Mouse (Mus musculus) layer of hippocampus, postnatal 14 days (tissue): ENCODE results near the gene Synpo2. TPM values are rescaled to one million over a fixed set of nuclear protein-coding genes. Genes with fewer than 3 reads are reported as not detected.

Experiments used
- DNase-seq, 2 experiments: peaks; one replicate each; pipeline ENCODE4 v3.0.0; 2021 to 2022; ENCODE audit warnings: low spot score in 2 of 2, mixed read lengths in 1 of 2
- total RNA-seq, 2 experiments: library from RNA; stranded (reverse); gene quantifications; 2 replicates each; pipeline ENCODE4 v1.2.3; 2021

Gene Synpo2
- total RNA-seq, 2 experiments from 2014 or later, result 2.3 to 10.3 TPM

DNA sequence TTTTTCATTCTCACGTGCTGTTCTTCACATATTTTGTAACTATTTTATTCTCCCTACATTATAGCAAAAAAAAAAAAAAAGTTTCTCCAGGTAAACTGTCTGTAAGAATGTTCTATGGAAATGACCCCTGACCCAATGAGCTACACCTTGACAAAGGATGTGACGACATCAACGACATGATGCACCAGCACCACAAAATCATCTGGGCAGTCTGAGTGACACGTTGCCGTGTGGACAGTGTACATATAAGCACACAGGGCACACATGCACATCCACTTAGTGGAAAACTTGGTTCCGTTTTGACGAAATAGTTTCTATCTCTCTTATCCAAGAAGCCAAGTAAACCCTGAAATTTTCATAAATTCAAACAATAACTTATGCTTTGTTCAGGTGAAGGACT is 30.5 kb downstream of the Synpo2 start:
- no peak for DNase-seq

DNA sequence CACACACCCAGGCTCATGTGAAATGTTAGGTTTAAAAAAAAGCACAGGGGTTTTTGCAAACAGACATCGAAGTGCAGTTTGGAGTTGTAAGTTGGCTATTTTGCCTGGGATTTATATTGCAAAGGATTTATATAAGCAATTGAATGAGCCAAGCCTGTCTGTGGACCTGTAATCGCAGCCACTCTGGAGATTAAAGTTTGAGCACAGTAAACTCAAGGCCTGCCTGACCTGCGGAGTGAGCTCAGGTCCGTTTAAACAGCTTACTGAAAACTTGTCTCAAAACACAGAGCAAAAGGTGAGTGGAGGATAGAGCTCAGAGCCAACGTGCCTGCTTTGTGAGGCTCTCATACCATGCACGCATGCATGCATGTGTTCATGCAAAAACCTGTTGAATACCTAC is 30.9 kb downstream of the Synpo2 start:
- no peak for DNase-seq

DNA sequence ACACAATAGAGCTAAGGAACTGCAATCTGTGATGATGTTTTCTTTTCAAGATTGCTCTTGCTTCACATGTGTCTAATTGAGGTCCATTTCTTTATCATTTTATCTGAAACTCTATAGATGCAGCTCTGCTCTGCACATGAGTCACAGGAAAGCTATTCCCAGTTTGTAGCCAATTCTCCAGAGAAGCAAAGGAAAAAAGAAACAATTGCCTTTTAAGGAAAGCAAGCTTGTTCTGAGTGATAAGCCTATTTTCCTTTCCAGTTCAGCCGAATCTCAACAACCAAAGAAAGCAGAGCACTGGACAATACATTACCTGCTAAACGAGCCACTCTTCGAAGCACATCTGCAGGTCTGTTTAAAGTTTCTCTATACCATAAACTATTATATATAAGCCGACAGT is 31.3 kb downstream of the Synpo2 start:
- no peak for DNase-seq

DNA sequence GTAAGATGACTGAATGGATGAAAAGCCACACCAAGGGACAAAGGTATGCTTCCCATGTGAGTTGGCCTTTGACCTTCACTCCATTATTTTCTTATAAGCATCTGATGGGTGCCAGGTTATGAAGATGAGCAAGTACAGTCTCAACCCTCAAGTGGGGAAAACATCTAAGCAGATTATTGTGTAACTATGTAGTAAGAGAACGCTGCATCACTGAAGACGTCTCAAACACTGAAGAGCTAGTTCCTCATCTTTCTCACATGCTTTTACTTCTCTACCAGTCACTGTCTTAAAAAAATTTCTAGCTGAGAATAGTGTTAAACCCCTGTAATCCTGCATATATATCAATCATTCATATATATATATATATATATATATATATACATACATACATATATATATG is 34.2 kb downstream of the Synpo2 start:
- DNase-seq, result no peak

DNA sequence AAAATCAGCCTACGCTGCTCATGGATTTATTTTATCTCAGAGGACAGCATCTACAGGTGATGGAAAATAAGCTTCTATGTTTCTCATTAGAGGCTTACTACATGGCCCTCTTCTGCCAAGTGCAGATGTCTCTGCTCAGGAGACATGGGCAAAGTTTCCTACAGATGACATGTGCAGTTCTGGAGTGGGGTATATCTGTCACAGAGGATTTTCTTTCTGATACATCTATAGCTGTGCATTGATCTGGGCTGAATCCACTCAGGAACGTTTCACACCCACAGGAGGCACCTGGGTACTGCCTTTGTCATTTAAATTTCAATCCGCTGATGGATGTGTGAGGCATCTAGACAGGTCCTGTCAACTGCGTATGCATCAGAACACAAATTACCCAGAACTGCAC is 42.2 kb downstream of the Synpo2 start:
- no peak for DNase-seq

GRCm38 (mm10) chr3:123191602-123192001 is 44.3 kb downstream of the Synpo2 start:
- no peak for DNase-seq

GRCm38 (mm10) chr3:123190329-123190728 is 45.6 kb downstream of the Synpo2 start:
- no peak for DNase-seq

GRCm38 (mm10) chr3:123189826-123190225 is 46.1 kb downstream of the Synpo2 start:
- no peak for DNase-seq

- DNase-seq, result no peak
Measured at GRCm38 (mm10) chr3:123188616-123189230, 47.2 kb downstream of the Synpo2 start.

DNA sequence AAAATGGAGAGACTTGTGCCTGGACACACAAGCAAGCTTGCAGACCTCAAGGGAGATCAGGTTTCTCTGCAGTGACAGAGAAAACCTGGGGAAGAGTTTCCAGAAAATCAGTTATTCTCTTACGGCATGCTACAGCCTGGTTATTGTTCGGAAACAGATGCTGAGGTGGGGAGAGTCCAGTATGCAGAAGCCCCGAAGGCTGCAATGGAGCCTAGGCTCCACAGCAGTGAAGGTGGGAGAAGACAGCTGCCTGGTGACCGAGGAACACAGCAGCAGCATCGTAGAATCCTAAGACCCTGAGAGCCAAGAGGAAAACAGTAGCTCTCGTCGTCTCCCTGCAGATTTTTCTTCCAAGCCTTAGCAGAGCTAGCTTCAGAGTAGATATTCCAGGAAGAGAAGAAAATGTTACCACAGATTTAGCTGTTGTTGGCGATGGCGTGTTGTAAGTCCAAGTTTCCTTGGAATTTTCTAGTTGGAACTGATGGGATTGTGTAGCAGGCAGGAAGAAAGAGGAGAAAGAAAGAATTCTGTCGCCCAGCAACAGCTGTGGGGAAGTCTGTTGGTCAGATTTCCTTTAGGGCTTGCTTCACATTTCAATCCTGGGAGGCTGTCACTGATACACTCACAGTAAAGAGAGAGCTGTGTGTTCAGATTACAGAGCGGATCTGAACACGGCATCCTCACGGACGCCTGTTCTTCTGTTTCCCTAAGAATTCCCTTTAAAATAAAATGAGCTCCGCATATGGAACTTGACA is 48.4 kb downstream of the Synpo2 start:
- DNase-seq, result no peak

GRCm38 (mm10) chr3:123185238-123185925 is 50.6 kb downstream of the Synpo2 start:
- no peak for DNase-seq

- no peak for DNase-seq
Measured at GRCm38 (mm10) chr3:123184281-123184680, 51.7 kb downstream of the Synpo2 start.

DNA sequence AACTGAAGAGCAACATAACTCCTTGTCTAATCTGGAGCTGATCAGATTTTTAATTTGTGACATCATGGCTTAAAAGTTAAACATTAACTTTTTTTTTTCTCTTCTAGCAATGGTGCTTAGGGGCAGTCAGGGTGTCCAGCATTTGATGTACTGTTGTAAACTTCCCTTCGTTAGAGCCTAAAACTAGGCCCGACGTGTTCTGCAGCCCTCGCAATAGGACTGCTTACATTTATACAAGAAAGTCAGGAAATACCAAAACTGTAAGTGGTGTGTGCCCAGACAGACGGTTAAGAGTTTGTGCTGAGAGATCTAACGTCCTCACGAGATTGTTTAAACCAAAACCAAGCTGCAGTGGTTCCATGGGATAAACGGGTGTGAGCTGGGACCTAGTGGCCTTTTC is 56.4 kb downstream of the Synpo2 start:
- DNase-seq, result no peak

GRCm38 (mm10) chr3:123179041-123179440 is 56.9 kb downstream of the Synpo2 start:
- DNase-seq, result no peak

DNA sequence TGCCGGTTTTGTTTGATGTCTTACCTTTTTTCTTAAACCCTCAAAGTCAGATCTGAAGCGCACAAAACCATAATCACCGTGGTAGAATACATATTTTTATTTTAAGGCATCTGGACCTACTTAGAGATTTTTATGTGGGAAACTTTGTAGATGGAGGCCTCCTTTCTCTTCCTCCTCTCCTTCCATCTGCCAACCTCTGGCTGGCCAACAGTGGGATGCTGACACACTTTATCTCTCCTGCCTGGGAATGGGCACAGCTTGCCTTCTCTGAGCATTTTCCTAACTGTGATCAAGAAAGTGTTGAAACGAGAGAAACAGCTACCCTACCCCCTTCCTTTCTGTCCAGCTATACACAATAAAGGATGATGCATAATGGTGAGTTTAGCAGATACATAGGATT is 57.5 kb downstream of the Synpo2 start:
- DNase-seq, result no peak

DNA sequence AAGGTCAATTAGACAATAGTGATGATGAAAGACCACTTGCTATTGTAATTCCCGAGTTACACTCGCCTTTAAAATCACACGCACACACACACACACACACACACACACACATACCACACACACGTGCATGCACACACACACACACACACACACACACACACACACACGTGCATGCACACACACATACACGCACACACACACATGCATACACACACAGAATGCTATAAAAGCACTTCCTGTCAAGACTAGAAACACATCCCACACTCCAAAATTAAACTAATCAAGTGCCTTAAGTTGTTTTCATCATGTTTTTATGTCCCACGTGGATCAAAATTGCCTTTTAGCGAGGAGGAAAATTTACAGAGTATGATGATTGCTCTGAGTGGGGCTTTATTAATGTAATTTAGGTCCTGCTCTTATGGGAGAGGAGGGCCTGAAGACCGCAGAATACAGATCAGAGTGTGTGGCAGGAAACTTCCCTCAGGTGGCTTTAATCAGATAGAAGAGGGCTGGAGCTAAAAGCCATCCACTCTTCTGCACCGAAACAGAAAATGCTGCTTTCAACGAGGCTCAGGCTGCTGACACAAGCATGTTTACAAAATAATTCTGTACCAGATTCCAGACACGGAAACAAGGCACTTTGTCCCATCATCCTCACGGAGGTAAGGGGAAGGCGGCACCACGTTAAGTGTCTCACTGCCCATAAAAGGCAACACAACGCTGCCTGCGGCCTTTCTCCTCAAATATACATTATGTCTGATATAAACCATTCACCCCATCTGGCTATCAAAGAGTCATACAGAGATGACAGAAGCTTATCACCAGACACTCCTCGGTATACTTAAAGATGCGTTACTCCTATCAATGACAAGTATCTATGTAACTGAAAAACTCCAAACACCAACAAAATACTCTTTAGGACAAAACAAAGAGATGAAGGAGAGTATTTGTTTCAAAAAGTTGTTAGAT is 59.3 kb downstream of the Synpo2 start:
- DNase-seq, result no peak

- DNase-seq, result no peak
Measured at GRCm38 (mm10) chr3:123175142-123175541, 60.8 kb downstream of the Synpo2 start.

- no peak for DNase-seq
Measured at GRCm38 (mm10) chr3:123174379-123174697, 61.6 kb downstream of the Synpo2 start.

GRCm38 (mm10) chr3:123173553-123174378 is 62.2 kb downstream of the Synpo2 start:
- DNase-seq, result no peak

DNA sequence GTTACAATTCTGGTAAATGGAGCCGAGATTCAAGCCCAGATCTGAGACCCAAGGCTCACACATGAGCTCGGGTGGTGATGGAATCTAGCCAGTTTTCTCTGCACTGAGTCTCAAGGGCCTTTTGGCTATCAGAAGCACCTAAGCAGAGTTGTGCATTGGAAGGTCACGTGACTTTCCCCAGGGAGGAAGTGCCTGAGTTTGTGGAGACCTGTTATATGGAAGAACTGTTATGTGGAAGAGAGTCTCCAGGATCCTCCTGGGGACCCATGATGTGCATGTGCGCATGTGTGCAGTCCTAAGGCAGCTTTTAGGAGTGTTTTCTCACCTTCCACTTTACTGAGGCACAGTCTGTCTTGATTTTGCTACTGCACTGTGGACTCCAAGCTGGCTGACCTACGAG is 63.8 kb downstream of the Synpo2 start:
- DNase-seq, result no peak
